Mouse (Mus musculus) liver, embryonic 16.5 days (tissue): ENCODE measurements at regions not wholly inside any gene's neighbourhood (a gene's known extent, or its start where the extent isn't known, plus 50 kb on each side); places are given as distances from the start of the nearest gene placed in this dataset.

Experiments
- ATAC-seq: fragments of 200-750 bp; cut with Nextera tagmentation; 2 replicates; pipeline ENCODE4 v1.8.0; 2017; ENCODE audit warnings: low read depth, mild to moderate bottlenecking, moderate number of reproducible peaks, moderate library complexity
- H3K27ac ChIP-seq: fragments of 300-500 bp; sonication (generic); 2 replicates; pipeline ENCODE4 v1.5.1; 2014; ENCODE audit warnings: mild to moderate bottlenecking, low read length
- H3K27me3 ChIP-seq: fragments of 300-500 bp; sonication (generic); 2 replicates; pipeline ENCODE4 v1.6.1; 2014; ENCODE audit warnings: low read depth, low read length, mixed read lengths; ENCODE audit not compliant: control insufficient read depth, insufficient read depth
- H3K36me3 ChIP-seq: fragments of 300-500 bp; sonication (generic); 2 replicates; pipeline ENCODE4 v1.6.1; 2014; ENCODE audit warnings: mild to moderate bottlenecking; ENCODE audit not compliant: control insufficient read depth, insufficient read depth
- H3K4me1 ChIP-seq: fragments of 300-500 bp; sonication (generic); 2 replicates; pipeline ENCODE4 v1.6.1; 2014; ENCODE audit warnings: low read depth, low read length, mixed read lengths; ENCODE audit not compliant: control insufficient read depth
- H3K4me2 ChIP-seq: fragments of 300-500 bp; sonication (generic); 2 replicates; pipeline ENCODE4 v1.6.1; 2014; ENCODE audit warnings: low read depth, low read length, mixed read lengths
- H3K4me3 ChIP-seq: fragments of 300-500 bp; sonication (generic); 2 replicates; pipeline ENCODE4 v1.5.1; 2014; ENCODE audit warnings: low read depth, mild to moderate bottlenecking, low read length
- H3K9ac ChIP-seq: fragments of 300-500 bp; sonication (generic); 2 replicates; pipeline ENCODE4 v1.6.1; 2014; ENCODE audit warnings: low read depth, low read length
- H3K9me3 ChIP-seq: fragments of 300-500 bp; sonication (generic); replicated peaks from 2 replicates; pipeline ENCODE4 v1.6.1; 2016; ENCODE audit warnings: low read length; ENCODE audit not compliant: control insufficient read depth
- WGBS: fragments of 180-500 bp; shearing (Covaris S2); extraction: QIAGEN DNeasy Blood & Tissue Kit; methylation state at CpG from one replicate; pipeline ENCODE4 v1.1.7; 2014; ENCODE audit not compliant: insufficient replicate concordance; 5-methylcytosine and 5-hydroxymethylcytosine counted together

DNA sequence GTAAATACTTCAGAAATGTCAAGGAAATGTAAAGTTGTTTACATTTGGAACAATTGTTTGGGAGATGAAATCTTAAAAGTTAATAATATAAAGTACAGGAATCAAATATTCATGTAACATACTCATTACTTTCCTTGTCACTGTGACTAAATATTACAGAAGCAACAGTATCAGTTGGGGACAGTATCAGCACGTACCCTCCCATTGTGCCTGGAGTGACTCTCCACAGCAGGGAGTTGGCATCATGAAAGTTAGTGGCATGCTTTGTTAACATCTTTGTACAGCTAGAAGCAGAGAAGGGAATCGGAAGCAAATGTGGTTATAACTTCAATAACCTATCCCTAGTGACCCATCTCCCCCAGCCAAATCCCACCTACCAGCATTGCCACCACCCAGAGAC, 366.8 kb upstream of the Cd180 start:
- no peaks in the 10 kb centered on the region for H3K36me3 ChIP-seq
- no peak overlapping the region for H3K27ac ChIP-seq
- H3K9me3 ChIP-seq: no peaks in the 10 kb centered on the region
- H3K4me1 ChIP-seq: peaks cover 2% of the 10 kb centered on the region
- WGBS: 40% methylated on average over 2 of the region's 2 CpGs
- H3K4me3 ChIP-seq: no peak overlapping the region
- H3K9ac ChIP-seq: no peak overlapping the region
- H3K4me2 ChIP-seq: no peak overlapping the region
- ATAC-seq: peak; percentile 76
- no peaks in the 10 kb centered on the region for H3K27me3 ChIP-seq

GRCm38 (mm10) chr13:102333667-102334066, 359.7 kb upstream of the Cd180 start:
- Histone ChIP-seq H3K4me2 (no peak overlapping the region), H3K27me3 (no peaks in the 10 kb centered on the region), H3K4me3 (no peak overlapping the region), H3K4me1 (no peaks in the 10 kb centered on the region), H3K9me3 (no peaks in the 10 kb centered on the region), H3K36me3 (no peaks in the 10 kb centered on the region), H3K9ac (no peak overlapping the region), H3K27ac (no peak overlapping the region)
- ATAC-seq: no peak
- 64% methylated on average over 1 of the region's 1 CpGs for WGBS

DNA sequence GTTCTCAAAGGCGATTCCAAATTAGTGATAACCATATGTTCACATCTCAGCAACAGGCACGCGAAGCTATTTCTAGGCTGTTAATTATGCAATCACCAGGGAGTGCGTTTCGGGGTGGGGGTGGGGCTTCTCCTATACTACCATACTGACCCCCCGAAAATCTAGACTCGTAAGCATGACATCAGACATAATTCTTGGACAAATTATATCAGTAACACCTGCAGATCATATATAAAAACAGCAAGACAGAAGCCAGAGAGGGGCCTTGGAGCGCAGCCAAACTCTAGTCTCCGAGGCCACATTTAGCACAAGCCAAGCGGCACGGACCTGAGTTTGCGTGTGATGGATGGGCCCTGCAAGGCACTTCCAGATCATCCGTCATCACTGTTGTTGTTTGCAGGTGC, 359.2 kb upstream of the Cd180 start:
- H3K4me2 ChIP-seq: no peak overlapping the region
- H3K9me3 ChIP-seq: no peaks in the 10 kb centered on the region
- no peak for ATAC-seq
- WGBS: 72% methylated on average over 13 of the region's 13 CpGs
- no peaks in the 10 kb centered on the region for H3K36me3 ChIP-seq
- no peak overlapping the region for H3K4me3 ChIP-seq
- H3K4me1 ChIP-seq: no peaks in the 10 kb centered on the region
- H3K27me3 ChIP-seq: no peaks in the 10 kb centered on the region
- no peak overlapping the region for H3K9ac ChIP-seq
- no peak overlapping the region for H3K27ac ChIP-seq

GRCm38 (mm10) chr13:102343236-102343635, 350.1 kb upstream of the Cd180 start:
- ATAC-seq: no peak
- H3K27me3 ChIP-seq: no peaks in the 10 kb centered on the region
- H3K27ac ChIP-seq: no peak overlapping the region
- H3K9ac ChIP-seq: no peak overlapping the region
- H3K36me3 ChIP-seq: no peaks in the 10 kb centered on the region
- 72% methylated on average over 2 of the region's 2 CpGs for WGBS
- H3K9me3 ChIP-seq: no peaks in the 10 kb centered on the region
- H3K4me2 ChIP-seq: no peak overlapping the region
- no peaks in the 10 kb centered on the region for H3K4me1 ChIP-seq
- no peak overlapping the region for H3K4me3 ChIP-seq

DNA sequence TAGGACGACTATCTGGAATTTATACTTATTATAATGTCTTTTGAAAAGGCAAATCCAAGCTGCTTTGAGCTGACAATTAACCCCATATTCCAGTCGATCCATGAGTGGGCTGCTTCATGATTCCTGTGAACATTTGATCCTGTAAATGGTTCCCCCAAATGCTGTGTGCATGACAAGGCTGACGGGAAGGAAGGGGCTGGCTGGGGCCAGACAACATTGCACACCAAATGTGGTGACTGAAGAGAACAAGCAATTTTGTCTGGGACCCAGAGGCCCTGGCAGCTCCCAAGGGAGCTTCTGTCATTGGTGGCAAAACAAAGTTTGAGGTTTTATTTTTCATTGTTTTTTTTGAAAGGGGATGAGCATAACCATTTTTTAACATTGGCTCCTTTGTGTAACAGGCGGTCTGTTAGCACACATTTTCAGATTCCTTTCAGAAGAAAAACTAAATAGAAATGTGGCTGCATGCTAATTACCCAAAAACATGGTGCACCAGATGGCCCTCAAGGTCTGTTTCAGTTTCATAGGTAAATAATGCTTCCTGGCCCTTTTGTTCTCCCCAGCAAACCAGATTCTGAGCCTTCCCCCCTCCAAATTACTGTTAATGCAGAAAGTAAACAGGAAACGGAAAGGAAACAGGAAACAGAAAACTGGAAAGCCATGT, 348.6 kb upstream of the Cd180 start:
- Histone ChIP-seq H3K36me3 (no peaks in the 10 kb centered on the region), H3K4me2 (no peak overlapping the region), H3K27ac (no peak overlapping the region), H3K27me3 (no peaks in the 10 kb centered on the region), H3K4me3 (no peak overlapping the region), H3K9me3 (no peaks in the 10 kb centered on the region), H3K4me1 (no peaks in the 10 kb centered on the region), H3K9ac (no peak overlapping the region)
- 48% methylated on average over 5 of the region's 5 CpGs for WGBS
- no peak for ATAC-seq

- Histone ChIP-seq H3K4me1 (no peaks in the 10 kb centered on the region), H3K36me3 (no peaks in the 10 kb centered on the region), H3K27me3 (no peaks in the 10 kb centered on the region), H3K9me3 (no peaks in the 10 kb centered on the region), H3K9ac (no peak overlapping the region), H3K27ac (no peak overlapping the region), H3K4me2 (no peak overlapping the region), H3K4me3 (no peak overlapping the region)
- WGBS: 58% methylated on average over 1 of the region's 1 CpGs
- no peak for ATAC-seq
These were observed 343.9 kb upstream of the Cd180 start for GRCm38 (mm10) chr13:102349493-102349892.

- Histone ChIP-seq H3K27ac (no peak overlapping the region), H3K9ac (no peak overlapping the region), H3K36me3 (no peaks in the 10 kb centered on the region), H3K4me1 (no peaks in the 10 kb centered on the region), H3K9me3 (no peaks in the 10 kb centered on the region), H3K4me2 (no peak overlapping the region), H3K27me3 (no peaks in the 10 kb centered on the region), H3K4me3 (no peak overlapping the region)
- ATAC-seq: no peak
- WGBS: 41% methylated on average over 10 of the region's 10 CpGs
These were observed 341.1 kb upstream of the Cd180 start for GRCm38 (mm10) chr13:102352073-102352854.

GRCm38 (mm10) chr13:102355569-102355968, 337.8 kb upstream of the Cd180 start:
- H3K36me3 ChIP-seq: no peaks in the 10 kb centered on the region
- H3K9me3 ChIP-seq: no peaks in the 10 kb centered on the region
- no peak overlapping the region for H3K4me3 ChIP-seq
- H3K4me1 ChIP-seq: no peaks in the 10 kb centered on the region
- no peak overlapping the region for H3K4me2 ChIP-seq
- no peak overlapping the region for H3K27ac ChIP-seq
- no peaks in the 10 kb centered on the region for H3K27me3 ChIP-seq
- ATAC-seq: no peak
- no peak overlapping the region for H3K9ac ChIP-seq
- 38% methylated on average over 1 of the region's 1 CpGs for WGBS

DNA sequence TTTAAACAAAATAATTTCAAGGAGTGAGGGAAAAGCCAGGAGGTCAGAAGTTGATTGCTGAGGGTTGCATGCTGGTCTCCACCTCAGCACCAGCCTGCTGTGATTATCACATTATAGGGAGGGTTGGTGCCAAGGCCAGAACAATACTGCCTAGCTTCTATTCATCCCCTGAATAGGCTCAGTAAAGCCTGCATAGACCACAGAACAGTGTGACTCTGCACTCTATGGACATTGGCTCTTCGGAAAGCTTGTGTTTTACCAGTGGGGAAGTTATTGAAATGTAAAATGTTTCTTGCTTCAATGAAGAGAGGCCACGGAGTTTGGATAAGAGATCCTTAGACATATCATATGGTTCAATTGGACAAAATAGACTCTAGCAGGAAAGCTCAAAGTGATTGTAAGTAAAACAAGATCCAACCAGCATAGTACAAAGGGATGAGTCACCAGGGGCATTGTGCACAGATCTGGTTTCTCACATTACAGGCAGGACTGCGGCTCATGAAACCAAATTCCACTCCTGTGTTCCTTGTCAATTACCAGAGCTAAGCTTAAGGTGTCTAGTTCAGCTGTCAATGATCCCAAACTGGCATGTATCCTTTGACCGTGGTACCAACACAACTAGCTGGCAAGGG, 320.8 kb upstream of the Cd180 start:
- no peaks in the 10 kb centered on the region for H3K4me1 ChIP-seq
- WGBS: 64% methylated on average over 4 of the region's 4 CpGs
- no peak overlapping the region for H3K4me3 ChIP-seq
- no peak overlapping the region for H3K27ac ChIP-seq
- ATAC-seq: no peak
- no peaks in the 10 kb centered on the region for H3K27me3 ChIP-seq
- H3K36me3 ChIP-seq: no peaks in the 10 kb centered on the region
- no peaks in the 10 kb centered on the region for H3K9me3 ChIP-seq
- H3K4me2 ChIP-seq: no peak overlapping the region
- no peak overlapping the region for H3K9ac ChIP-seq
